ENCODE assay signal across 15 mouse cellular contexts in genomic region chr17:85816056-85816455, GRCm38 (mm10).
DNase-seq lines count a peak whose midpoint lies in the region; TF ChIP-seq lines count a peak whose summit lies in the region.
"Had no signal": no experiment of that assay in that cellular context is flagged by ENCODE, and none has a peak within 500 bp of the region (broad histone marks: within the 10 kb centered on the region; RNA-seq: fewer than 3 reads in every experiment).

No protein-coding gene starts in this region.

- peaks cover 7% of the 10 kb centered on the region for H3K4me1 ChIP-seq in heart, embryonic 10.5 days
- H3K4me1 ChIP-seq in heart, adult 2 months (ENCODE audit: control insufficient read depth, insufficient read depth, low read length): no peaks in the 10 kb centered on the region

- WGBS in heart, embryonic 10.5 days: 71% methylated on average over 8 of the region's 8 CpGs
- WGBS in heart, adult 2 months: 85% methylated on average over 8 of the region's 8 CpGs

- DNase-seq in heart, adult 11 months: peak; percentile 55
- no peak for DNase-seq in heart, postnatal 4 days
- DNase-seq in heart, embryonic 10.5 days (ENCODE audit: low spot score): peak; percentile 60
- no peak for DNase-seq in heart, adult 2 months
- DNase-seq: adrenal gland, adult 2 months; adrenal gland, adult 8-10 months; adrenal gland, postnatal 10 days; adrenal gland, postnatal 14 days; adrenal gland, postnatal 25 days; adrenal gland, postnatal 36 days; B cell, adult 2 months; cerebellum, adult 11 months; cerebellum, adult 11-12 months; cerebellum, adult 18-20 months had no signal

- no peaks in the 10 kb centered on the region for H3K36me3 ChIP-seq in heart, embryonic 10.5 days
- H3K36me3 ChIP-seq in heart, adult 2 months (ENCODE audit: control insufficient read depth, insufficient read depth, low read length): no peaks in the 10 kb centered on the region
- H3K36me3 ChIP-seq: G1E had no signal

- H3K79me2 ChIP-seq in heart, adult 2 months (replicated peaks; ENCODE audit: control insufficient read depth, insufficient read depth, low read length): no peaks in the 10 kb centered on the region

- no peak for TF ChIP-seq CTCF in heart, adult 2 months (IDR thresholded peaks at IDR 0.05)

- no peak overlapping the region for H3K4me3 ChIP-seq in heart, embryonic 10.5 days
- H3K4me3 ChIP-seq in heart, adult 2 months: no peak overlapping the region

- H3K9me3 ChIP-seq in heart, embryonic 10.5 days: no peaks in the 10 kb centered on the region

- no peak overlapping the region for H3K9ac ChIP-seq in heart, adult 2 months (ENCODE audit: low read depth, low read length)

- no peak for TF ChIP-seq POLR2A in heart, adult 2 months (IDR thresholded peaks at IDR 0.05; ENCODE audit: insufficient read depth, low read depth, low read length)

- TF ChIP-seq EP300 in heart, adult 2 months (IDR thresholded peaks at IDR 0.05; ENCODE audit: insufficient read depth, low read depth, low read length): no peak

- no peak overlapping the region for H3K27ac ChIP-seq in heart, embryonic 10.5 days
- H3K27ac ChIP-seq in heart, adult 2 months: no peak overlapping the region

- intact Hi-C loops in heart, adult 2 months (cut with DNase I): no loop called here

- H3K27me3 ChIP-seq in heart, embryonic 10.5 days (ENCODE audit: insufficient read depth, poor library complexity, severe bottlenecking): peaks cover 11% of the 10 kb centered on the region
- H3K27me3 ChIP-seq in heart, adult 2 months (ENCODE audit: control insufficient read depth, insufficient read depth, low read length): no peaks in the 10 kb centered on the region

Comparison
In these comparisons a context has a peak if more than half of its experiments do, and no peak if none do; other contexts are left out.
1. DNase-seq: peak in heart, adult 11 months (single experiment) and heart, embryonic 10.5 days (single experiment); none in heart, postnatal 4 days (single experiment) and heart, adult 2 months (0 of 2).